Mouse (Mus musculus): ENCODE measurements at regions not wholly inside any gene's neighbourhood (a gene's known extent, or its start where the extent isn't known, plus 50 kb on each side); places are given as distances from the start of the nearest gene placed in this dataset.
A peak's percentile ranks its signal among the peaks of the same experiment; 100 is the strongest.

DNA sequence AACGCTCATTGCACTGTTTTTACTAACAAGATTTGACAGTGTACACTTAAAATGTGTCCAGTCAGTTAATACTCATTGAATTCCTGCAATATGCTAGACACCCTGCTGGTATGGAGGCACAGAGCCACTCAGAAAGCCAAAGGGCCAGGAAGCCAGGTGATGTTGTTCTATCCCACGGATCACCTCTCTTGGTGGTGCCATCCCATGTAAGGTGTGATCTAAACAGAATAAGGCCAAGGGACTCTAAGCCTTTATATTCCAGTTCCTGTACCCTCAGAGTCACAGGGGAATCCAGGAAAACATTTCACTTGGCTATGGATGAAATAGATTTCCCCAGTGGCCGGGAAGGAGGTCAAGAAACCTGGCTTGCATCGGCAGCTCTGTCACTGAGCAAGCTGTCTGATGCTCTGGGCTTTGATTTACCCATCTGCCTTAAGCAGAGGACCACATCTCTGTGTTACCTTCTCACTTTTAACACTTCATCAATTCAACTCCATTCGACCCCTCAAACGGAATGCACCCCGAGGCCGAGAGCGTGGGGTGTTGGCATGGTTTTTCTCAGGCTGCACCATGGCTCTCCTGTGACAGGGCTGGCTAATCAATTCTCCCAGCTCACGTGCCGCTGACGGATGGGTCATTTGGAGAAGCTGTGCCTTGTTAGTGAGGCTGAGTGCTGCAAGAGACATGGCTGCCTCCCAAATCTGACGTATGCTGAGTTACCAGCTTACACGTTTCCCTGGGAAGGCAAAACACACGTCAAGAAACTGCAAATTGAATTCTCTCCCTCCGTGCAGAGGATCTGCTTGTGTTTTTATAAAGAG, 205.9 kb downstream of the Cd83 start:
- no peaks in the 10 kb centered on the region for H3K36me3 ChIP-seq
- H3K27me3 ChIP-seq (ENCODE audit: low read depth, poor library complexity, severe bottlenecking): no peaks in the 10 kb centered on the region
- H3K4me1 ChIP-seq: peaks cover 20% of the 10 kb centered on the region
- DNase-seq (ENCODE audit: low spot score): peak; percentile 72
- 0 out of 2 replicates have a peak overlapping the region, but pooled peaks have one; percentile 7 for H3K27ac ChIP-seq
- WGBS: 25% methylated on average over 16 of the region's 16 CpGs
- no peak overlapping the region for H3K4me3 ChIP-seq
- no peaks in the 10 kb centered on the region for H3K9me3 ChIP-seq (replicated peaks)

DNA sequence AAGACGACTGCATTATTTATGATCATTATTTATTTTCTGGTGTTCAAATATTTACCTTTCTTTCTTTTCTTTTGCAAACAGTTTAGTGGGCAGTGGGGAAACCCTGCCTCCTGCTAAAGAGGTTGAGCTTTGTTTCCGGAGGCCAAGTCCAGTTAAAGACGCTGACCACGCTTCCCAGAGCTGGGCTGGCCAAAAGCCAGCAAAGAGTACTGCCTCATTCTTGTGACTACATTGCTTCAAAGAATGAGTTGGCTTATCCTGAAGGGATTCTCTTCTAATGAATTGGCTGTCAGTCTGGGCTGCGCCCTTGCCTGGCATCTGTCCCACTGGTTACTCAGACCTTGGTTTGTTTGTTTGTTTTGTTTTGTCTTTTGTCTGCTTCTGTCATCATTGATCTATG, 207.2 kb downstream of the Cd83 start:
- H3K27ac ChIP-seq: no peak overlapping the region
- H3K4me3 ChIP-seq: no peak overlapping the region
- no peaks in the 10 kb centered on the region for H3K36me3 ChIP-seq
- H3K27me3 ChIP-seq (ENCODE audit: low read depth, poor library complexity, severe bottlenecking): no peaks in the 10 kb centered on the region
- peaks cover 21% of the 10 kb centered on the region for H3K4me1 ChIP-seq
- 51% methylated on average over 5 of the region's 5 CpGs for WGBS
- DNase-seq (ENCODE audit: low spot score): no peak
- H3K9me3 ChIP-seq (replicated peaks): no peaks in the 10 kb centered on the region

DNA sequence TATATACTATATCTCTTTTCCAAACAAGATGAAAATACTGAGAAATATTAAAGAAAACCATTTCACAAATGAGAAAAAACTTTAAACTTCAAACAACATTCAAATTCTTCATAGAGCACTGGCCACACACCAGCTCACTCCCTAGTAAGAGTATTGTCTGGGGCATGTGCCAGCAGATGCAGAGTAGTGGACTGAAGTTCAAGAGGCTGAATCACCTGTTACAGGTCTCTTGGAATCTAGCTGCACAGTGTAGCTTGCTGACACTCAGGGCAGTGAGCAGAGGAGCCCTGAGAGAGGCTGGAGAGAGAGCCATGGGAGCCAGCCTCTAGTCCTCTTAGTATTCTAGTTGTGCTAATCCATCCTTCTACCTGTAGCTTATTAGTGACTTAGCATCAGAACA, 208.4 kb downstream of the Cd83 start:
- H3K4me3 ChIP-seq: no peak overlapping the region
- H3K9me3 ChIP-seq (replicated peaks): no peaks in the 10 kb centered on the region
- no peaks in the 10 kb centered on the region for H3K27me3 ChIP-seq (ENCODE audit: low read depth, poor library complexity, severe bottlenecking)
- H3K36me3 ChIP-seq: no peaks in the 10 kb centered on the region
- H3K4me1 ChIP-seq: peaks cover 17% of the 10 kb centered on the region
- DNase-seq (ENCODE audit: low spot score): no peak
- H3K27ac ChIP-seq: no peak overlapping the region

DNA sequence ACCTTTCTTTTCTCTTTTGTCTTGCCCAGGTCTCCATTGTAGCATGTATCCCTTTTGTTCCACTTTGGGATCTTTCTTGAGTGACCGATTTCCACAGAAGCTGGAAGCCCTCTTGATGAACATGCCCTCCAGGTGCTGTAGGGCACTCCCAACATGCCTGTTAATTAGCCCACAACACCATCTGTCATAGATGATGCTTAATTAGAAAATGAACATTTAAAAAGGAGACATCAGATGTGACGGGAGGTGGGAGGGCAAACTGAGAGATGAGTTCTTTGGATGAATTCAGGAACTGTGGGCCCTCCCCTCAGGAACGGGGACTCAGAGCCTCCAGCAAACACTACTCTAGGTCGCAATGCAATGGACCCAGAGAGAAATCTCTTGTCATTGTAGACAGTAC, 209.8 kb downstream of the Cd83 start:
- 0 out of 2 replicates have a peak overlapping the region, but pooled peaks have one; percentile 19 for H3K27ac ChIP-seq
- 87% methylated on average over 4 of the region's 4 CpGs for WGBS
- H3K36me3 ChIP-seq: no peaks in the 10 kb centered on the region
- no peaks in the 10 kb centered on the region for H3K9me3 ChIP-seq (replicated peaks)
- H3K27me3 ChIP-seq (ENCODE audit: low read depth, poor library complexity, severe bottlenecking): no peaks in the 10 kb centered on the region
- DNase-seq (ENCODE audit: low spot score): no peak
- H3K4me3 ChIP-seq: no peak overlapping the region
- H3K4me1 ChIP-seq: peaks cover 17% of the 10 kb centered on the region

DNA sequence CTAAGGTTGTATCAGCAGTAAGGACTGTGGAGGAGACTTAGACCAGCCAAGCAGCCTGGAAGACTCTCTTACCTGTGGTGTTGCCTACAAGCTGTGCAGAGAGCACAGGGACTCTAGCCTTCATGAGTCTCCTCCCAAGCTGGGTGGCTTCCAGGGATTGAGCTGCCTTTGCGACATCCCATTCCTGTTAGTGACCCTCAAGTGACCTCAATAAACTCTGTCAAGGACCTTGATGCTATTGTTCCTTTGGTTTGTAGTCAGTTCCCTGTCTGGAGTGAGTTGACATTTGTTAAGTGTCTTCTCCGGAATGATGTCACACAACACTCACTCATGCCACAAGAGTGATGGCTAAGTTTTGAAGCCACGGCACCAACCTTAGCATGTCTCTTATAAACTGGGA, 211.0 kb downstream of the Cd83 start:
- H3K27me3 ChIP-seq (ENCODE audit: low read depth, poor library complexity, severe bottlenecking): no peaks in the 10 kb centered on the region
- no peak overlapping the region for H3K27ac ChIP-seq
- no peak overlapping the region for H3K4me3 ChIP-seq
- no peak for DNase-seq (ENCODE audit: low spot score)
- H3K36me3 ChIP-seq: no peaks in the 10 kb centered on the region
- peaks cover 12% of the 10 kb centered on the region for H3K4me1 ChIP-seq
- WGBS: 33% methylated on average over 3 of the region's 3 CpGs
- no peaks in the 10 kb centered on the region for H3K9me3 ChIP-seq (replicated peaks)

DNA sequence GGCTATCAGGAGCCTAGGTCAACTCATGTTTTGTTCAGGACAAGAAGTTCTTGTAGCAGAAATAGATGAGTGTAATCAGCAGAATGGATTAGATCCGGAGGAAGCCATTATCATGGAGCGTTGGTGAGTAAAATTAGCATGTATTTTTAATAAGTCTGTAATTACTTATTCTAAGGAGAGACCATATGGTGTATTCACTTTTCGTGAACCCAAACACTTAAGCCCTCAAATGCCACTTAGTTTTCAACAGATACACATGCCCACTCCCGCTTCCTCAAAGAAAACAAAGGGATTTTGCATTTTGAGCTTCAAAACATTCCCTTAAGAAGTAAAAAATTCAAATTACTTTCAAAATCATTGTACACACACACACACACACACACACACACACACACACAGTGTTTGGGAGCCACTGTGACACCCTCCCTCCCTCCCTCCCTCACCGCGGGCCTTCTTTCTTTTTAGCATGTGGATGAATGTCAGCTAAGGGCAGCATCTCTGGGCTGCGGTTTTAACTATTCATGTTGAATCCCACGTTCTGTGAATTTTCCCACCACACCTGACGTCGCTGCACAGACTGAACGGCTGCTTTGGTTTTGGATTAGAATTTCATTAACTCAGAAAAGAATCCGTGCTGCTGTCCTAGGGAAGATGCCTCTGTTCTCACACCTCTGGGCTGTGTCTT, 217.4 kb downstream of the Cd83 start:
- WGBS: 89% methylated on average over 12 of the region's 12 CpGs
- H3K4me1 ChIP-seq: no peaks in the 10 kb centered on the region
- DNase-seq (ENCODE audit: low spot score): no peak
- H3K4me3 ChIP-seq: no peak overlapping the region
- H3K27me3 ChIP-seq (ENCODE audit: low read depth, poor library complexity, severe bottlenecking): no peaks in the 10 kb centered on the region
- H3K27ac ChIP-seq: no peak overlapping the region
- H3K36me3 ChIP-seq: no peaks in the 10 kb centered on the region
- no peaks in the 10 kb centered on the region for H3K9me3 ChIP-seq (replicated peaks)

DNA sequence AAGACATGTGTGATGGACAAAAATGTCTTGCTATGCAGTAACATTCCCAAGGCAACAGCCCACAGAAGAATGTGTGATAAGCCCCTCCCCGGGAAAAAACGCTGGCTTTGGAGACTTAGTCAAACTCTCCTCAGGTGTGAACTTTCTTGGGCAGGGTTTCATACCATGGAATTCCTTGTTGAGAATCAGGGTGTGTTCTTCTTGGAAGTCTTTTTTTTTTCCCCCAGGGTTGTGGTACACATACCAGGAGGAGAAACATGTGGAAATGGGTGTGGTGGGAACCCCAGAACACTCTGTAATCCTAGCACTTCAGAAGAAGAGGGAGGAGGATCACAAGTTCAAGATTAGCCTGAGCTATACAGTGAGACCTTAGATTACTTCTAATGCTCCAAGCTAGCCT, 228.3 kb downstream of the Cd83 start:
- Histone ChIP-seq H3K27me3 (ENCODE audit: low read depth, poor library complexity, severe bottlenecking) (no peaks in the 10 kb centered on the region), H3K4me3 (no peak overlapping the region), H3K36me3 (no peaks in the 10 kb centered on the region), H3K9me3 (replicated peaks) (no peaks in the 10 kb centered on the region), H3K27ac (no peak overlapping the region), H3K4me1 (peaks cover 10% of the 10 kb centered on the region; the same call in 1 of the 2 replicates)
- 86% methylated on average over 2 of the region's 2 CpGs for WGBS
- no peak for DNase-seq (ENCODE audit: low spot score)

DNA sequence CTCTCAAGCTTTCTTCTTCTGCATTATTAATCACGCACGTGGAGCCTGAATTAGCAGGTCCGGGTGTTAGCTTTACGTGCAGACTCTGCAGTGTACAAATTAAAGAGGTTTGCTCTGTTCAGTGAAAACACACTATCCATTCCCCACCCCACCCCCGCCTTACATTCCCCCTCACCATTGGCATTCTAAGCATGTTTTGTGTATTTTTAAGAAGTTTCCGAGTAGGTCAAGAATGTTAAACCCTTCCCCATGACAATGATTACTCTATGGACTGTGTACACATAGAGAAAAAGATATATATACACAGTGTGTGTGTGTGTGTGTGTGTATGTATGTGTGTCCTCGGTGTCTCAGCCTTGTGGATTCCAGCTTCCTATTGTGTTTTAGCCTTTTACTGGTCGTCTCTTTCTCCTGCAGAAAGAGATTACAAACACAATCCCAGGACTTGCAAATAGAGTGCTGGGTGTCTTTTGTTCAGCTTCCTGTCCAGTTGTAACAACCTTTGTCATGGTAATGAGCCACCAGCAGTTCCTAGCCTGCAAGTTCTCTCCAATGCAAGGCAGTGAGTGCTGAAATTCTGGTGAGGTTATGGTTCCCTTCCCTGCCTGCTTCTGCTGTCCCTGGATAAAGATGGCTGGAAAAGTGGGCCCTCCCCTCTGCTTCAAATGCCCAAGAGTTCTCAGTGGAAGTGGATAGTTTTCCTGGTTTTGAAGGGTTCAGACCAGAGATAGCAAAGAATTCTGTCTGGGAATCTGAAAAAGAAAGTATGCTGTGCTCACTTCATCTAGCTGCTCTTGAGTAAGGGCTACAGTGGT, 234.1 kb downstream of the Cd83 start:
- DNase-seq (ENCODE audit: low spot score): no peak
- WGBS: 41% methylated on average over 8 of the region's 8 CpGs
- Histone ChIP-seq H3K27me3 (ENCODE audit: low read depth, poor library complexity, severe bottlenecking) (peaks cover 13% of the 10 kb centered on the region), H3K27ac (peak overlapping the region; percentile 53), H3K4me1 (peaks cover 33% of the 10 kb centered on the region), H3K9me3 (replicated peaks) (no peaks in the 10 kb centered on the region), H3K4me3 (no peak overlapping the region), H3K36me3 (no peaks in the 10 kb centered on the region)

DNA sequence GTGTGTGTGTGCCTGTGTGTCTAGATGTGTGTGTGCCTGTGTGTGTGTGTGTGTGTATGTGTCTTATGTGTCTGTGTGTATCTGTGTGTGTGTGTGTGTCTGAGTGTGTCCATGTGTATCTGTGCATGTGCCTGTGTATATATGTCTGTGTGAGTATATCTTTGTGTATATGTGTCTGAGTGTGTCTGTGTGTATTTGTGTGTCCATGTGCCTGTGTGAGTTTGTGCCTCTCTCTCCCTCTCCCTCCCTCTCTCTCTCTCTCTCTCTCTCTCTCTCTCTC, 234.7 kb downstream of the Cd83 start:
- peak overlapping the region; percentile 53; the same call in 1 of the 2 replicates for H3K27ac ChIP-seq
- no peaks in the 10 kb centered on the region for H3K9me3 ChIP-seq (replicated peaks)
- H3K4me3 ChIP-seq: no peak overlapping the region
- peaks cover 13% of the 10 kb centered on the region for H3K27me3 ChIP-seq (ENCODE audit: low read depth, poor library complexity, severe bottlenecking)
- no peaks in the 10 kb centered on the region for H3K36me3 ChIP-seq
- DNase-seq (ENCODE audit: low spot score): no peak
- H3K4me1 ChIP-seq: peaks cover 33% of the 10 kb centered on the region

DNA sequence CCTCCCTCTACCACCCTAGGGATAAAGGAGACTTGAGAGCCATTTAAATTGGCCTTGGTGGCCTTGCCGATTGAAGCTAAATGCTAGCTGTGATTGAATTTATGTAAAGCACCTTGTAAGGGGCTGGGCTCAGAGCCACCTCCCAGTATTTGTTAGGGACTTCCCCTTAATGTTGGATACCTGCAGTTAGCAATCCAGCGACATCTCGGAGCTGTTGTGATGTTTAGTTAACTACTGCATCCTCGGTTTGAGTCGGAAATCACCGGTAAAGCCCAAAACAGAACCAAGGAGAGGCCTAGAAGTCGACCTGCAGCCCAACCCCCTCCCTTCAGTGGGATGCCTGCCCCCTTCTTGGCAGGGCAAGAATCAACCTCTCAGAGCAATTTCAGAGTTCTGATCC, 236.3 kb downstream of the Cd83 start:
- Histone ChIP-seq H3K9me3 (replicated peaks) (no peaks in the 10 kb centered on the region), H3K4me1 (peaks cover 48% of the 10 kb centered on the region), H3K4me3 (no peak overlapping the region), H3K27me3 (ENCODE audit: low read depth, poor library complexity, severe bottlenecking) (peaks cover 13% of the 10 kb centered on the region), H3K36me3 (no peaks in the 10 kb centered on the region), H3K27ac (0 out of 2 replicates have a peak overlapping the region, but pooled peaks have one; percentile 14)
- WGBS: 23% methylated on average over 7 of the region's 7 CpGs
- no peak for DNase-seq (ENCODE audit: low spot score)

DNA sequence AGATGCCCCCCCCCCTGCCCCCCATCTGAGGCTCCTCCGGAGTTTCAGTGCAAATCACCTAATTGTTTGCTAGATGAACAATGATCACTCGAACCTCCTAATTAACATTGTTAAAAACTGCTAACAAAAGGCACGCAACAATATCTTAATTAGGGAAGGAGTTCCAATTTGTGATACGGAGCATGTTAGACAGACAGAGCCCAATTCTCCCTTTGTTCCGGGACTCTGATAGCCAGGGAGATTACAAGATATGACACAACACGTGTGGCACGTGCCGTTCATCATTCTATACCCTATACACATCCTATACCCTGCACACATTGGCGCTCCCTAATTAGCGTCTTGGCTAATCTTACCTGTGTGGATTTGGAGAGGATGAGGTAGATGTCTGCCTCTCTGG, 237.5 kb downstream of the Cd83 start:
- Histone ChIP-seq H3K4me3 (no peak overlapping the region), H3K4me1 (peaks cover 61% of the 10 kb centered on the region), H3K9me3 (replicated peaks) (no peaks in the 10 kb centered on the region), H3K27ac (no peak overlapping the region), H3K36me3 (no peaks in the 10 kb centered on the region), H3K27me3 (ENCODE audit: low read depth, poor library complexity, severe bottlenecking) (peaks cover 13% of the 10 kb centered on the region)
- DNase-seq (ENCODE audit: low spot score): no peak
- WGBS: 80% methylated on average over 10 of the region's 10 CpGs

DNA sequence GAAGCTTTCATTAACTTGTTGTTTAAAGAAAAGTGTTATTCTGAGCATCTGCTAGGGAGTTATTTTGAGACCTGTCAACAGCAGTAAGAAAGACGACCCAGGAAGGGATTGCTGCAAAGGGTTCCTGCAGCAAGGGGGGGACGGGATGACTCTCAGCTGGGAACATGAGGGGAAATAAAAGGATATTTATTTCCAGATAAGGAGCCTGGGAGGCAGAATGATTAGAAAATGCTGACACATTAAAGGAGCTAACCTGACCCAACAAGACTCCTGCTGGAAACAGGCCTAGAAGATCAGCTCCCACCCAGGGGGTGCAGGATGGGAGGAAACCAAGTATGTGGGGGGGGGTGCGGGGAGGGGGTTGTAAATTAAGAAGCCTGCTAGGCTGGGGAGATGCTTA, 240.0 kb downstream of the Cd83 start:
- no peak for DNase-seq (ENCODE audit: low spot score)
- H3K27me3 ChIP-seq (ENCODE audit: low read depth, poor library complexity, severe bottlenecking): peaks cover 16% of the 10 kb centered on the region
- peaks cover 54% of the 10 kb centered on the region for H3K4me1 ChIP-seq
- WGBS: 45% methylated on average over 3 of the region's 3 CpGs
- no peaks in the 10 kb centered on the region for H3K36me3 ChIP-seq
- H3K27ac ChIP-seq: no peak overlapping the region
- H3K4me3 ChIP-seq: no peak overlapping the region
- H3K9me3 ChIP-seq (replicated peaks): no peaks in the 10 kb centered on the region
